Mouse (Mus musculus) bone marrow macrophage, adult 2 months (primary cell): ENCODE data around the gene Tjp1.

Experiments
- CTCF ChIP-seq: IDR thresholded peaks from 2 replicates; pipeline ENCODE4 v1.5.1; 2012; ENCODE audit warnings: low read depth, mild to moderate bottlenecking, low read length, moderate library complexity
- POLR2A ChIP-seq: IDR thresholded peaks from 2 replicates; pipeline ENCODE4 v1.6.1; 2012; ENCODE audit warnings: mild to moderate bottlenecking, low read depth, low read length, borderline replicate concordance

DNA sequence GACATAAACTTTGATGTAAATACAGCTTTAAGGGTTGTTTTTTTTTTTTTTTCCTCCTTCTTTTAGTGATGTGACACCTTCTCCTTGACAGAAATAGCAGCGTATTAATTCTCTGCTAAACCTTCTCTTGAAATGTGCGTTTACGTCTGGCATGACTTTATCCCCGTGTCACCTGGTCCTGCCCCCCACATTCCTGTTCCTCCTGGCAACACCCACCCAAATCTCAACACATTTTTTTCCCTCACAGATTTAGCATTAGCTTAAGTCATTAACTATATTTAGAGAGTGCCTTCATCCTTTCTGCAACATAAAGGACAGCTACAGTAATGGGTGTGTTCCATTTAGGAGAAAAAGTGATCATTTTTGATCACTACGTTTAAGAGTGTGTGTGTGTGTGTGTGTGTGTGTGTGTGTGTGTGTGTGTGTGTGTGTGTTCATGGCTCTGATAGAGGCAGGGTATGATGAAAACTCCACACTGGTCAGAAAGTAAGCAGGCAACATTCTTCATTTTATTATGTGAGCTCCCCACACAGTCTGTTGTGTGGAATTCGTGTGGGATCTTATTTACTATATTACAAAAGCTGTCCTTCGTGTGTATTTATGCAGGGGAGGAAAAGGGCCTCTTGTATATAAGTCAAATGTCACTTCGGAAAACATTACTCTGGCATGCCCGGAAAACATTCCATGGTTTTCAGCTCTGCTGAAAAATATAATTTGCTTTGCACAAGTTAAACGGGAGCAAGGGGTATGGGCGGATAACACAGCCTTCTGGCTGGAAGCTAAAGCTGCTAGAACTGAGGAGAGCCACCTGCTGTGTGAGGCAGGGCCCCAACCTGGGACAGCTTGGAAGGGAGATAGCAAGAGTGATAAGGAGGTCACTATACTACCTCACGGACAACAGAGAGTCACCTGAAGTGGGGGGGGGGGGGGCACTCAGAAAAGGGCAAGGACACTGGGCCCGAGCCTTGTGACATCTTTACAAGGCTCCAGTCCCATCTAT is 113.3 kb downstream of the Tjp1 start:
- TF ChIP-seq CTCF (no peak), POLR2A (no peak)
